Mouse (Mus musculus): ENCODE results near the gene Ank3. TPM values are rescaled to one million over a fixed set of nuclear protein-coding genes. Genes with fewer than 3 reads are reported as not detected.

Gene Ank3
- polyA plus RNA-seq, 1 experiment from 2014 or later: 30.3 TPM

- Histone ChIP-seq H3K4me2 (no peak overlapping the region), H3K27ac (no peak overlapping the region), H3K36me3 (no peaks in the 10 kb centered on the region), H3K4me1 (peaks cover 12% of the 10 kb centered on the region), H3K9me3 (no peaks in the 10 kb centered on the region), H3K4me3 (no peak overlapping the region), H3K27me3 (no peaks in the 10 kb centered on the region), H3K9ac (no peak overlapping the region)
- ATAC-seq (ENCODE audit: insufficient number of reproducible peaks, insufficient read depth, low FRiP score, low TSS enrichment, low read depth): no peak
- 45% methylated on average over 4 of the region's 4 CpGs for WGBS
Observed at GRCm38 (mm10) chr10:69528746-69529145, 130.2 kb downstream of the Ank3 start.

- H3K27me3 ChIP-seq: no peaks in the 10 kb centered on the region
- peaks cover 20% of the 10 kb centered on the region for H3K4me1 ChIP-seq
- no peaks in the 10 kb centered on the region for H3K9me3 ChIP-seq
- 55% methylated on average over 6 of the region's 6 CpGs for WGBS
- H3K27ac ChIP-seq: no peak overlapping the region
- H3K4me3 ChIP-seq: no peak overlapping the region
- no peak overlapping the region for H3K4me2 ChIP-seq
- ATAC-seq (ENCODE audit: insufficient number of reproducible peaks, insufficient read depth, low FRiP score, low TSS enrichment, low read depth): no peak
- H3K36me3 ChIP-seq: no peaks in the 10 kb centered on the region
- H3K9ac ChIP-seq: no peak overlapping the region
Observed at GRCm38 (mm10) chr10:69530326-69530725, 131.8 kb downstream of the Ank3 start.

- WGBS: 80% methylated on average over 5 of the region's 5 CpGs
- H3K36me3 ChIP-seq: no peaks in the 10 kb centered on the region
- no peaks in the 10 kb centered on the region for H3K27me3 ChIP-seq
Observed at GRCm38 (mm10) chr10:69531569-69531968, 133.0 kb downstream of the Ank3 start.

GRCm38 (mm10) chr10:69532169-69532730 is 133.7 kb downstream of the Ank3 start:
- H3K4me2 ChIP-seq: no peak overlapping the region
- no peak overlapping the region for H3K4me3 ChIP-seq
- H3K36me3 ChIP-seq: no peaks in the 10 kb centered on the region
- H3K9me3 ChIP-seq: no peaks in the 10 kb centered on the region
- no peaks in the 10 kb centered on the region for H3K27me3 ChIP-seq
- ATAC-seq (ENCODE audit: insufficient number of reproducible peaks, insufficient read depth, low FRiP score, low TSS enrichment, low read depth): no peak
- peaks cover 36% of the 10 kb centered on the region for H3K4me1 ChIP-seq
- 59% methylated on average over 10 of the region's 10 CpGs for WGBS
- H3K9ac ChIP-seq: no peak overlapping the region
- H3K27ac ChIP-seq: no peak overlapping the region

More at GRCm38 (mm10) chr10:69531569-69531968, 133.0 kb downstream of the Ank3 start:
- Histone ChIP-seq H3K4me2 (no peak overlapping the region), H3K9me3 (no peaks in the 10 kb centered on the region), H3K4me3 (no peak overlapping the region), H3K4me1 (peaks cover 30% of the 10 kb centered on the region), H3K9ac (no peak overlapping the region), H3K27ac (no peak overlapping the region)
- no peak for ATAC-seq (ENCODE audit: insufficient number of reproducible peaks, insufficient read depth, low FRiP score, low TSS enrichment, low read depth)

GRCm38 (mm10) chr10:69533505-69534388 is 135.2 kb downstream of the Ank3 start:
- H3K4me2 ChIP-seq: peak overlapping the region; percentile 76
- peak overlapping the region; percentile 80 for H3K27ac ChIP-seq
- no peaks in the 10 kb centered on the region for H3K36me3 ChIP-seq
- H3K4me1 ChIP-seq: peaks cover 42% of the 10 kb centered on the region
- WGBS: 1% methylated on average over 22 of the region's 22 CpGs
- no peaks in the 10 kb centered on the region for H3K9me3 ChIP-seq
- H3K27me3 ChIP-seq: no peaks in the 10 kb centered on the region
- H3K9ac ChIP-seq: peak overlapping the region; percentile 77
- peak; percentile 77 for ATAC-seq (ENCODE audit: insufficient number of reproducible peaks, insufficient read depth, low FRiP score, low TSS enrichment, low read depth)
- H3K4me3 ChIP-seq: peak overlapping the region; percentile 58

GRCm38 (mm10) chr10:69534716-69535115 is 136.1 kb downstream of the Ank3 start:
- peak overlapping the region; percentile 77 for H3K9ac ChIP-seq
- no peaks in the 10 kb centered on the region for H3K9me3 ChIP-seq
- 19% methylated on average over 9 of the region's 9 CpGs for WGBS
- H3K4me1 ChIP-seq: peaks cover 42% of the 10 kb centered on the region
- H3K36me3 ChIP-seq: no peaks in the 10 kb centered on the region
- no peaks in the 10 kb centered on the region for H3K27me3 ChIP-seq
- no peak overlapping the region for H3K27ac ChIP-seq
- H3K4me3 ChIP-seq: peak overlapping the region; percentile 58
- ATAC-seq (ENCODE audit: insufficient number of reproducible peaks, insufficient read depth, low FRiP score, low TSS enrichment, low read depth): no peak
- peak overlapping the region; percentile 76 for H3K4me2 ChIP-seq

GRCm38 (mm10) chr10:69535123-69535930 is 136.8 kb downstream of the Ank3 start:
- no peaks in the 10 kb centered on the region for H3K27me3 ChIP-seq
- H3K36me3 ChIP-seq: no peaks in the 10 kb centered on the region
- WGBS: 29% methylated on average over 15 of the region's 15 CpGs
- peak overlapping the region; percentile 77 for H3K9ac ChIP-seq
- peaks cover 42% of the 10 kb centered on the region for H3K4me1 ChIP-seq
- H3K9me3 ChIP-seq: no peaks in the 10 kb centered on the region
- no peak for ATAC-seq (ENCODE audit: insufficient number of reproducible peaks, insufficient read depth, low FRiP score, low TSS enrichment, low read depth)
- H3K27ac ChIP-seq: no peak overlapping the region
- H3K4me2 ChIP-seq: peak overlapping the region; percentile 76
- H3K4me3 ChIP-seq: peak overlapping the region; percentile 58

GRCm38 (mm10) chr10:69535931-69536200 is 137.3 kb downstream of the Ank3 start:
- Histone ChIP-seq H3K27ac (no peak overlapping the region), H3K4me2 (peak overlapping the region; percentile 76), H3K27me3 (no peaks in the 10 kb centered on the region), H3K4me3 (peak overlapping the region; percentile 58), H3K36me3 (no peaks in the 10 kb centered on the region), H3K4me1 (peaks cover 42% of the 10 kb centered on the region), H3K9ac (peak overlapping the region; percentile 77; the same call in 1 of the 2 replicates), H3K9me3 (no peaks in the 10 kb centered on the region)
- ATAC-seq (ENCODE audit: insufficient number of reproducible peaks, insufficient read depth, low FRiP score, low TSS enrichment, low read depth): no peak
- WGBS: 50% methylated on average over 4 of the region's 4 CpGs

- Histone ChIP-seq H3K4me2 (peak overlapping the region; percentile 76), H3K27ac (no peak overlapping the region), H3K9ac (no peak overlapping the region), H3K4me3 (peak overlapping the region; percentile 58), H3K36me3 (no peaks in the 10 kb centered on the region), H3K27me3 (no peaks in the 10 kb centered on the region), H3K4me1 (peaks cover 42% of the 10 kb centered on the region), H3K9me3 (no peaks in the 10 kb centered on the region)
- 51% methylated on average over 9 of the region's 9 CpGs for WGBS
- no peak for ATAC-seq (ENCODE audit: insufficient number of reproducible peaks, insufficient read depth, low FRiP score, low TSS enrichment, low read depth)
Observed at GRCm38 (mm10) chr10:69536372-69537075, 138.0 kb downstream of the Ank3 start.

- Histone ChIP-seq H3K27ac (no peak overlapping the region), H3K4me3 (no peak overlapping the region), H3K36me3 (no peaks in the 10 kb centered on the region), H3K4me1 (peaks cover 30% of the 10 kb centered on the region), H3K27me3 (no peaks in the 10 kb centered on the region), H3K4me2 (no peak overlapping the region), H3K9ac (no peak overlapping the region), H3K9me3 (no peaks in the 10 kb centered on the region)
- WGBS: 83% methylated on average over 2 of the region's 2 CpGs
- ATAC-seq (ENCODE audit: insufficient number of reproducible peaks, insufficient read depth, low FRiP score, low TSS enrichment, low read depth): no peak
Observed at GRCm38 (mm10) chr10:69538236-69538635, 139.7 kb downstream of the Ank3 start.

- H3K27me3 ChIP-seq: no peaks in the 10 kb centered on the region
- H3K4me2 ChIP-seq: no peak overlapping the region
- 89% methylated on average over 3 of the region's 3 CpGs for WGBS
- no peak overlapping the region for H3K27ac ChIP-seq
- H3K4me3 ChIP-seq: no peak overlapping the region
- no peak for ATAC-seq (ENCODE audit: insufficient number of reproducible peaks, insufficient read depth, low FRiP score, low TSS enrichment, low read depth)
- H3K9ac ChIP-seq: no peak overlapping the region
- H3K36me3 ChIP-seq: no peaks in the 10 kb centered on the region
- peaks cover 4% of the 10 kb centered on the region for H3K4me1 ChIP-seq
- H3K9me3 ChIP-seq: no peaks in the 10 kb centered on the region
Observed at GRCm38 (mm10) chr10:69542439-69542838, 143.9 kb downstream of the Ank3 start.
